Mouse (Mus musculus): ENCODE data around the gene Cd2ap. TPM values are rescaled to one million over a fixed set of nuclear protein-coding genes. Genes with fewer than 3 reads are reported as not detected.

Cd2ap gene
- total RNA-seq, 2 experiments from 2014 or later = 18.3 to 22.6 TPM

- intact Hi-C loops (cut with DNase I) = no loop called here
- DNase-seq (ENCODE audit: low spot score in 2 of 2) = no peak
Observed at GRCm38 (mm10) chr17:42870465-42870864, 6.0 kb downstream of the Cd2ap start.

- no peak for DNase-seq (ENCODE audit: low spot score in 2 of 2)
Observed at GRCm38 (mm10) chr17:42863186-42863585, 13.3 kb downstream of the Cd2ap start.

DNA sequence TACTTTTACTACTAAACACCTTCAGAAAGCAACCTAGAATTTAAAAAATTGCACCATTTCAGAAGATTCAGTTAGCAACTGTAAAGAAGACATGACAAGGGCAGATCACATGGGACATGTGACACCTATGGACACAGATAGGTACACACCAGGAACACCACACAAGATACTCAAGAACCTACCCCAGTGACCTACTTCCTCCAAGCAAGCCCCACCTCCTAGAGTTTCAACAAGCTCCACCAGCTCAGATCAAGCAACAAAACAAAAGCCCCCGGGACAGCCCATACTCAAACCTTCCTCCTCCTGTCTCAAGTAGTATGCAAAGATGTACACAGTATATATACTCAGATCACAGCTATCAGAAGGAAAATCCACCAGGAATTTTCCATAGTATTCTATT is 16.1 kb downstream of the Cd2ap start:
- intact Hi-C loops (cut with DNase I) = no loop called here
- no peak for DNase-seq (ENCODE audit: low spot score in 2 of 2)

More at GRCm38 (mm10) chr17:42863186-42863585, 13.3 kb downstream of the Cd2ap start:
- intact Hi-C loops (cut with DNase I) = no loop called here

DNA sequence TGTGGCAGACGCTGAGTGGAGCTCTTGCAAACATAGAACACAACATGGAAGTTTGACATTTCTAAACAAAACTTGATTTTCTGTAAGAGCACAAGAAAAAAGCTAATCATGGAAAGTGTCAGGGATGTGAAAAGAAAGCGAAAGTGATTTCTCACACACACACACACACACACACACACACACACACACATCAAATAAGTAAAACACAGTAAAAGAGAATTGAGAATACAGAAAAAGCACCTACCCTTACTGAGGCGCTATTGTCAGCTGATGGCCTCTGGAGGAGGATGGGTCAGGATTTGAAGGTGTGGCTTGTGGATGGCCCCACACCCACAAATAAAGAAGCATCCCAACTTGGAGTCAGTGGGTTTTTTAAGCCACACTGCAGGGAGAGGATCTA is 19.0 kb downstream of the Cd2ap start:
- intact Hi-C loops (cut with DNase I) = no loop called here
- no peak for DNase-seq (ENCODE audit: low spot score in 2 of 2)

DNA sequence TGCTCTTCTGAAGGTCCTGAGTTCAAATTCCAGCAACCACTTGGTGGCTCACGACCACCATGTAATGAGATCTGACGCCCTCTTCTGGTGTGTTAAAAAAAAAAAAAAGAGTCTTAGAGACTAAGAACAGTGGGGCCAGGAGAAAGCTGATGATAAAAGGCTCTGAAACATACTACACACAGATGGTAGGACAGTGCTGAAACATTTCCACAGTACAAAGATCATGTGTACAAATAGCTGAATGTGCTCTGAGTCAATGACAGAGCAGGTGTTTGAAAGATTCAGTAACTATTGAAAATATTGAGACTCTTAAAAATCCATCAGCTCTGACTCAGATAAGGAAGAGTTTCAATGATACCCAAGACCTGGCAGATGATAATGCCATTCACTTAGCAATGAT is 29.4 kb downstream of the Cd2ap start:
- no peak for DNase-seq (ENCODE audit: low spot score in 2 of 2)
- intact Hi-C loops (cut with DNase I) = no loop called here

DNA sequence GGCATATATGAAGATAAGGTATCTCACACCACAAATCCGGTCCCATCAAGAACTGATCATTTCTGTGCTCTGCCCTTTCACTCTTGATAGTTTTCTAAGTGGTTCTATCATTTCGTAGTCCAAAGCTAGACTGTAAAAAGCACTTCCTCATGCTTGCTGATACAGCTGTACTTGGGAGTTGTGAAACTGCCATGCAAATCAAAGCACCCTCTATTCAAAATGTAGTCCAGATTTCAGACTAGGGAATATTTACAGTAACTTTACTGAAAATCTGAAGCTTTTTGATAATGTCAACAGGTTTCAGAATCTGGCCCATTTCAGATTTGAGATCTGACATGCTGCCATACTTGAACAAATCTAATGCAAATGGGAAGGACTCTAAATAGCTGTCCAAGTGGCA is 39.3 kb downstream of the Cd2ap start:
- intact Hi-C loops (cut with DNase I) = no loop called here
- DNase-seq (ENCODE audit: low spot score in 2 of 2) = no peak

DNA sequence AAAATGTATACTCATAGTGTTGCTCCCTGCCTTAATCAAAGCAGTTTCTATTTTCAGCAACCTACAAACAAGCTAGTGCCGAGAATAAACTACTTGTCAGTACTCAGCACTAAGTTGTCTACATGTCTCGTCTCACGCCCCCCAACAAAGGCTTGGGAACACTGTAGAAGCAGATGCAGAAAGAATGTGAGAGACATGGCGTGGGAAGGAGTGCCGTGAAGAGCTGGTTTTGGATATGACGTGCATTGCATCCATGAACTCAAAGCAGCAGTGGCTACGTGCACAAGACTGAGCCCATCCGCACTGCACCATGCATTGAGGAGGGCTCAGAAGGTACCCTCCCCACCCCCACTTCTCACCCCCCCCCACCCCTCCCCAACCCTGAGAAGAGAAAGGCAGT is 53.7 kb downstream of the Cd2ap start:
- peak; percentile 32 to 74 for DNase-seq (ENCODE audit: low spot score in 2 of 2)
- intact Hi-C loops (cut with DNase I) = no loop called here

GRCm38 (mm10) chr17:42815374-42815773 is 61.1 kb downstream of the Cd2ap start:
- no peak for DNase-seq (ENCODE audit: low spot score in 2 of 2)
- intact Hi-C loops (cut with DNase I) = loop anchor here (2.0 kb wide), 1 partner anchor 127 kb away; no protein-coding TSS in a partner anchor

DNA sequence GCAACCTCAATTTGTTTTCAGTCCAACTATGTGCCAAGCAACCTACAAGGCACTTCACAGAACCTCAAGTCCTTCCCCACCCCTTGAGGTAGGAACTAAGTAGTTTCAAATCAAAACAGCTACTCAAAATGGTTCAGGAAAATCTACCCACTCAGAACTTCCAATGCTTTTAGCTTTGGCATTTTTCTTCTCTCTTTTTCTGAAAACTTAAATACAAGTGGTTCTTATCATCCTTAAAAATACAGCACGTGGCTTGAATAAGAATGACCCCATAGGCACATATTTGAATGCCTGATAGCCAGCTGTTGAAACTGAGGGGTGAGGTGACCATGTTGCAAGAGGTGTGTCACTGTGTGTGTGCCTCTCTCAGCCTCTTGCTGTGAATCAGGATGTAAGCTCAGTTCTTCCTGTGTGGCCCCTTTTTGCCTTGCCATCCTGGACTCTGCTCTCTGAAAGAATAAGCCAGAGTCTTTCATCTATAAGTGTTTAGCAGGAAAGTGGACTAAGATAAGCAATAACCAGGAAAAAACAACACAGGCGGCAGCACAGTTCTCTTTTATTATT is 84.0 kb downstream of the Cd2ap start:
- intact Hi-C loops (cut with DNase I) = no loop called here
- DNase-seq (ENCODE audit: low spot score in 2 of 2) = no peak

DNA sequence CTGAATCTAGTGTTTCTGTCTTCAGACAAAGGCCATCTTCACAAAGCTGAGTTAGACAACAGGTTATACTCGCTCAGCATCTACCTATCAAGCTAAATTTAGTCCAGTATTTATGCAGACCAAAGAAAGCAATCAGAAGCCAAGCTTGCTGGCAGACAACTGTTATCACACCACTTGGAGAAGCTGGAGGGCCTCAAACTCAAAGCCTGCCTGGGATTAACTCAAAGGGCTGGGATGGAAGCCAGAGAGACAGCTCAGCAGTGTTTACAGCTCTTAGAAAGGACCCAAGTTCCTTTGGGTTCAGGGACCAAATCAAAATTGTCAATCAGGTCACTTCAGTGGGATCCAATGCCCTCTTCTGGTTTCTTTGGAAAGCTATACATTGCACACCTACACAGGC is 85.7 kb downstream of the Cd2ap start:
- intact Hi-C loops (cut with DNase I) = no loop called here

DNA sequence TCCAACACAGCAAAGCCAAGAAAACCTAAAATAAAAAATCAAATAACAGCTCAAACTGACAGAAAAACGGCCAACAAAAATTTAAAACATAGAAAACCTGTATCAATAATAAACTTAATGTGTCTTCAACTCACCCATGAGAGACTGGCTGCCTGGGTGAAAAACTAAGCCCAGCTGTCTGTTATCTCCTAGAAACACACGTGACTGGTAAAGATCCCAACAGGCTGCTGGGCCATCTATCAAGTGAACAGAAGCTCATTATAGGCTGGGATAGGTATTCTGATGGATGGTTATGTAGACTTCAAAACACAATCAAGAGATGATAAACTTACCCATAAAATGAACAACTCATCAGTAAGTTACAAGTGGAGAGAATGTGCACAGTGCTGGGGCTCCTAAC is 86.7 kb downstream of the Cd2ap start:
- DNase-seq (ENCODE audit: low spot score in 2 of 2) = no peak
- intact Hi-C loops (cut with DNase I) = no loop called here

More for the DNA sequence above, 85.7 kb downstream of the Cd2ap start:
- no peak for DNase-seq (ENCODE audit: low spot score in 2 of 2)

- intact Hi-C loops (cut with DNase I) = no loop called here
- no peak for DNase-seq (ENCODE audit: low spot score in 2 of 2)
Observed at GRCm38 (mm10) chr17:42788686-42789453, 87.6 kb downstream of the Cd2ap start.

- peak; percentile 84 to 89 for DNase-seq (ENCODE audit: low spot score in 2 of 2)
- intact Hi-C loops (cut with DNase I) = loop anchor here (1.0 kb wide), 1 partner anchor 169 kb away; no protein-coding TSS in a partner anchor
Observed at GRCm38 (mm10) chr17:42782156-42782757, 94.2 kb downstream of the Cd2ap start.

DNA sequence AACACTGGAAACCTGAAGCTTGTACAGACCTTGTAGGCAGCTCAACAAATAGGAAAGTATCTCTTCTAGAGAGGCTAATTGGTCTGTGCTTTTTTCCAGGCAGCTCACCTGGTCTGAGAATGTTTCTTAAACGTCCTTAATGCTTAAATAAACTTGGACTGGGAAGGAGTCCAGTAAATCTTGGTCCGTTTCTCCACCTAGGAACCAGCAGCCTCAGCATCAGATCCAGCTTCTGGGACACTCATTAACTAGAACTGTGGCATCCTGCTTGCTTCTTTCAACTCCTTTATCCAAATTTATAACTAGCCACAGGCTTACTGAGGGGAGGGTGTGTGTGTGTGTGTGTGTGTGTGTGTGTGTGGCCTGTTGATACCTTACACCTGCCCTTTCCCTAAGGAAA is 122.7 kb downstream of the Cd2ap start:
- DNase-seq (ENCODE audit: low spot score in 2 of 2) = no peak
- intact Hi-C loops (cut with DNase I) = no loop called here

- DNase-seq (ENCODE audit: low spot score in 2 of 2) = no peak
- intact Hi-C loops (cut with DNase I) = no loop called here
Observed at GRCm38 (mm10) chr17:42752173-42752572, 124.3 kb downstream of the Cd2ap start.

GRCm38 (mm10) chr17:42745657-42746420 is 130.6 kb downstream of the Cd2ap start:
- DNase-seq (ENCODE audit: low spot score in 2 of 2) = peak in 1 of 2 experiments; percentile 31
- intact Hi-C loops (cut with DNase I) = no loop called here
